Mouse (Mus musculus): ENCODE data around the gene Zbtb20.

Zbtb20 gene

DNA sequence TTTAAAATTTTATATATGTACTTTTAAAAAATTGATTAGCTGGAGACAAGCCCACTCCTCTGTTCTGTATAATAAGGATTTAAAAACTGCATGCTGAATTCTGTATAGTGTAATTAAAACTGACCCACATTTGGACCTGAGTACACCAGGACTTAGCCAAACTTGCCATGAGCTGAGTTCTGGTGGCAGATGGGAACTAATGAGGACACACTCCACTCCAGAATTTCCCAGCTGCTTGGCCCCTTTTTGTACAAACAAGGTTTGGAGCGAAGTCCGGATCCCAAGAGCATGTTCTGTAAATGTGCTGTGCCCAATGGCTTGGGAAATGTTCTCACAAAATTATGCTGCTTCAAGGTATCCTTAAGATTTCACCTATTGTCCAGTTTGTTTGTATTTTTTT, 204.7 kb downstream of the Zbtb20 start:
- no peak for DNase-seq (ENCODE audit: low spot score in 2 of 2)

DNA sequence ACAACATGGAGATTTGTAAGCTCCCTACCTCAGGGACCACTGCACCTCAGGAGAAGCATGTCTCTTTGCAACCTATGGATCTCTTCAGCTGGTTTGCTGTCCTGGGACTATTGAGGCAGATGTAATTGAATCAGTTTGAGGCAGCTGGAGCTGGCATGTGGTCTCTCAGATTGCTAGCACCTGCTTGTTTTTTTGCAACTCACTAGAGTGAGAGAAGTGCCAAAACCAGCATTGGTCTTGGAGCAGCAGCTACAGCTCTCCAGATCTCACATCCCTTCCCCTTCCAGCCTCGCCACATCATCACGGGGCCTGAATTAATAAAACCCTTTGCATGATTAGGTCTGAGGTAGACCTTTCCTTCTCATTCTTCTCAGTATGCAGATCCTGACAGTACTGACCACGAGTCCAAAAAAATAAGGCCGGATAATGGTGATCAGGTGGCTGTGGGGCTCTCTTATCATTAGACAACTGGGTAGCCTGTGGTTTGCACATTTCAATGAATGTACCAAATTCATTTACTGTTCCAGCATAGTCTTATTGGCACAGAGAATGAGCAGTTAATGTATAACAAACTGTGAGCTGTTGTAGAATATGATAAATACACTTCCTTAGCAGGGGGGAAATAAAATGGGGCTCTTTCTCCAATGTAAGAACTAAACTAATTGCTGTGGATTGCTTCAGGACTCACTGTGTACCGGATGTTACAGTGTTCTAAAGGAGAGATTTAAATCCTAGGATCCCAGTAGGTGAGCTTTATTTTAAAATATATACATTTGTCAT, 205.4 kb downstream of the Zbtb20 start:
- no peak for DNase-seq (ENCODE audit: low spot score in 2 of 2)

DNA sequence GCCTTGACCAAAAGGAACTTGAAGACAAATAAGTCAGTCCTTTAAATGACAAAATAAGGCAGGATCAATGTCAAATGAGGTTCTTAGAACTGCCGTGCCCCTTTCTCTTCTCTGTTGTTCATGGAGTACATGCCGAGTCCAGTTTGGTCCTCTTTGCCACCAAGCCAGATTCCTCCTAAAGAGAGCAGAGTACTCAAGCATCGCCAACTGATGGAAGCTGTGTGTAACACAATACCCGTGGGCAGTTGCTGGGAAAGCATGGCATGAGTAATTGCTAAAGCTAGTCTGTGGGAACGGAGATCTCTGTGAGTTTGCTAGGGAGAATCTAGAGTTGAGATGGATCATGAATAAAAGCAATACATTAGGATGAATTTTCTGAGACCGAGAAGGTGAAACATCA, 206.3 kb downstream of the Zbtb20 start:
- DNase-seq (ENCODE audit: low spot score in 2 of 2) = no peak

DNA sequence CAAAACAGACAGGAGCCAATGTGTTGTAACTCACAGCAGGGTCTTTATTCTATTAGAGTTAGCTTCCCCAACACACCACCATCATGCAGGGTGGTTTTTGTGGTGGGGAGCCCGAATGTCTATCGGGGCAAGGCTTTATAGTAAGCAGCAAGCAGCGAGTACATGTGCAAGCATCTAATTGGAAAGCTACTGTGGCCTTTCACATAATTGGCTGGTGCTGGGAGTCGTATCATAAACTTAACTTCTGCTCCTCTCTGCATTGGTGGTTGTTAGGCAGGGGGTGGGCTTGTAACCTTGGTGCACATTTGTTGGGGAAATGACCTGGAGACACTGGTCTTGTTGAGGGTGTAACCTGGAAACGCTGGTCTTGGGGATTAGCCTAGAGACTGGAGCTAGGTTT, 207.1 kb downstream of the Zbtb20 start:
- no peak for DNase-seq (ENCODE audit: low spot score in 2 of 2)

DNA sequence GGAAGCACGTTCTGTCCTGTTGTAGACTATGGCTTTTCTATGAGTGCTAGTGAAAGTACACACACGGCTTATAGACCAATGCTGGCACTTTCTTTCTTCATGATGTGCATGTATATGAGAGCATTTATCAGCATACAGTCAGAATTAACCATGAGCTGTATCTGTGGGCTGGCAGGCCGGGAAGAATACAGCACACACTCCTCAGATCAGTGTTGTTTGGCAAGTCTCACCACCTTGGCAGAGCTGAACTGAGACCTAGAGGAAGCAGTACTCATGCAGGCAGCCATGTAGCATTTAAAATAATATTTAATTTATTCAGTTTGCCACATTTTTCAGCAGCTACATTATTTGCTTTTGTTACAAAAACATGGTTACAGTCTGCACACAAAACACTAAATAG, 214.5 kb downstream of the Zbtb20 start:
- no peak for DNase-seq (ENCODE audit: low spot score in 2 of 2)

DNA sequence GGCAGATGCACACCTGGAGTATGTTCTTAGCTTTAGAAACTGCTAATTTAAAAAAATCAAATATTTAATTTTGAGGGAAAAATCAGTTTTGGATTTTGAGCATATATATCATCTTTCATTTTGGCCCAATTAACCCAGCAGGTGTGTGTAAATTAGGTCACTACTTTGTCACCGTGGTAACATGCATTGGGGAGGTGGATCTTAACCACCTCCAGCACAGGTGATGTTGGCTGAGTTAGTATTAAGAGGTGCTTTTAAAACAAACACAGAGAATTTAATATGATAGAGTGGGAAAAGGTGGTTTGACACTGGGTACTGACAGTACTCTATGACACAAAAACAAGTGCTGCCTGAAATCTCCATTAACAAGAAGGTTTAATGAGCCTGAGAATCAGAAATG, 218.5 kb downstream of the Zbtb20 start:
- no peak for DNase-seq (ENCODE audit: low spot score in 2 of 2)

DNA sequence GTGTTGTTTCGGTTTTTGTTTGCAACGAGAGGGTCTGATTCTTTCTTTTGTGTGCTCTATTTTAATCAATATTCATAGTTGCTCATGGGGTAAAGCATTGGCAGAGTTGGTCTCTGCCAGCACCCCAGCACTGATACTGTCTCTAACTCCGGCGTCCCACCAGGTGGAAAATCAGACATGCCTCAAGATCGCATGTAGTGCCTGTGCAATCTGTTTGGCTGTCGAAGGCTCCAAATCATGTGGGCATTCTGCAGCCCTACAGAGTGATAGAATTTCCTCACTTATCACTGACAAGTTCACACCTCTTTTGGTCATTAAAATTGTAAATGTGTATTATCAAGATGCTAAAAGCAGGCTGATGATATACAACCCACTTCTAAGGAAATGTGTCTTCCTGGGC, 219.1 kb downstream of the Zbtb20 start:
- DNase-seq (ENCODE audit: low spot score in 2 of 2) = no peak

DNA sequence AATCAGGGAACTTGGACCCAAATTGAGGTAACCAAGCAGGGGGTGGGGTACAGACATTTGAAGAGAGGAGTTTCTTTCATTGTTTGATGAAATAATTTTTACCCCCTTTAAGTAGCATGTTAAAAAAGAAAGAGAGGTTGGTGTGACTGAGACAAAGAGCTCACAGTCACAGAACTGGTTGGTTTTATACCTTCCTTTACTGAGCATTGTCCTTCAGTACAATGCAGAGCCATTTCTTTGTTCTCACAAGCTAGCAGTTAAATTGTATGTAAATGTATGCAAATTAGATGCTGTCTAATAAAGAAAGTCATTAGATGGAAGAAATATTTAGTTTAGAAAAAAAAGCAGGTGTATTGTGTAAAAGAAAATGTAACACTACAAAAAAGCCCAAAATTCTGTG, 220.4 kb downstream of the Zbtb20 start:
- DNase-seq (ENCODE audit: low spot score in 2 of 2) = no peak

DNA sequence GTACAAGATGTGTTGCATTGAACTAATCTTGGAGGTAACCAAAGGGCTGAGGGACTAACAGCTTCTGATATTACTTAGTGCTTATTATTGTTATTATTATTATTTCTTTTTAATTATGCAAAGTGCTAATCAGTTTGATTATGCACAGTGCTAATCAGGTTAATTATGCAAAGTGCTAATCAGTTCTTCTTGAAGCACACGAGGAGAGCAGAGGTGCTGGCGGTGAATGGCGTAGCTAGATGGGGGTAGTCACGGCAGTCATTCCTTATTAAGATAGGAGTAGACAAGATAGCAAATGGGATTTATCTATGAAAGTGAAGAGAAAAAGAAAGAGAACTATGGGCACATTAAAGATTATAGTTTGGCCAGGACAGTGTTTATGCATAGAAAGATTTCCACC, 222.5 kb downstream of the Zbtb20 start:
- DNase-seq (ENCODE audit: low spot score in 2 of 2) = no peak

DNA sequence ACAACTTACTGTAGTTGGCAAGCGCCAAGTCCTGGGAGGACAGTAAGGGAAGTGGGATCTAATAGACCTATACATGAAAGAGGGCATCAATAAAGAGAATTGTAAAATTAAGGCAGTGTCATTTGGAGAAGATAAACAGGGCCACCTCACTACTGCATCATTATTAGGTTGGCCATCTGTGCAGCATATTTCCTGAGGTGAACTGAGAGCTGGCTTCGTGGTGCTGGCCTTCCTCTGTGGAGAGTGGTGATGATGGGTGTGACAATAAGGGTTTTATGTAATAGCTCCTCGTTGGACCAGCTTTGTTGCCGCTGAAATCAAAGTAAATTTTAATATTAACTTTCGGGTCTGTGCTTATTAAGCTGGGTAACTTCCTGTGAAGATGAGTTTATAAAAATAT, 223.0 kb downstream of the Zbtb20 start:
- DNase-seq (ENCODE audit: low spot score in 2 of 2) = no peak

DNA sequence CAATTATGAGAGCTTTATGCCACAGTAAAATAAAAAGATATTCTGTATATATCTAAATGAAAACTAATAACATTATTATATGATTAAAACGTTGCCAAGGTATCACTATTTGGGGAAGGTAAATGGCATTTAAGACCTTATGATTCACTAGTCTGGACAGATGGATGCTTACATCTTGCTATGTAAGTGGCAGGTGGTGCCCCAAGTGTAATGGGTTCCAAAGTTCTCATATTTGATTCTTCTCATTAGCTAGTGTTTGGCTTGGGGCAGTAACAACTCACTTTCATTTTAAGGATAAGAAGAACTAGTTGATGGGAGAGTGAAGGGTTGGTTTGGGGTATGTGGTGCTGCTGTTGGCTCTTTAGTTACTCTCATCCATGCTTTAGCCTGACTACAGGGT, 235.6 kb downstream of the Zbtb20 start:
- DNase-seq (ENCODE audit: low spot score in 2 of 2) = no peak

DNA sequence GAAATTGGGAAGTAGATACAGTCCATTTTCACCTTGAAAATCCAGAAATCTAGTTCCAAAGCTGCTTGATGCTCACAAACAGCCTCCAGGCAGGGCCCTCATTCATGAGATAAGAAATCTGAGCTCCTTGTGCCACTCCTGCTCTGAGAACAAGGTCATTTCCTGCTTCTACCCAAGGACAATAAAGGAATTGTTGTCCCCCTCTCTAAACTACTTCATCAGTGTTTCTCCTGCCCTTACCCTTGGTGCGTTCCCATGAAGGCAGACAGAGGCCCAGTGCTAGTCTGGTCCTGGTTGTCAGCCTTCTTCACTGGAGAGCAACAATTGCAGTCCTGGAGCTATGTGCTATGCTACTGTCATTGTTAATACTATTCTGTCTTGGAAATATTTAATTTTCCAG, 238.3 kb downstream of the Zbtb20 start:
- DNase-seq (ENCODE audit: low spot score in 2 of 2) = no peak

DNA sequence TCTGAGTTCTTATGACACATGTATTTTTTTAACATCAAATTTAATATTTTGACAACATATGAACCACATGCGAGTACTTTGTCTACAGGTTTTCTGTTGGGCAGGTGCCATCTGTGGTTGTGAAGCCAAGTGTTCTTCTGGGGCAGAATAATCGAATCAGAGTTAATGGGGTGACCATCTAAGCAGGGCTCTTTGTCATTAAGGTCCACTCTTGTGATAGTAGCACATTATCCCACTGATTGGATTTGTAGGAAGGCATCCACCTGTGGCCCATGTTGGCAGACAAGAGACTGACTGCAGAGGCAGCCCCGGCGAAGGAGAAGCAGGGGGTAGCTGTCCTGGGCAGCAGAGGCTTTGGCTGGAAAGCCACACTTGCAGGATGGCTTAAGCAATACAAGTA, 254.3 kb downstream of the Zbtb20 start:
- DNase-seq (ENCODE audit: low spot score in 2 of 2) = no peak

DNA sequence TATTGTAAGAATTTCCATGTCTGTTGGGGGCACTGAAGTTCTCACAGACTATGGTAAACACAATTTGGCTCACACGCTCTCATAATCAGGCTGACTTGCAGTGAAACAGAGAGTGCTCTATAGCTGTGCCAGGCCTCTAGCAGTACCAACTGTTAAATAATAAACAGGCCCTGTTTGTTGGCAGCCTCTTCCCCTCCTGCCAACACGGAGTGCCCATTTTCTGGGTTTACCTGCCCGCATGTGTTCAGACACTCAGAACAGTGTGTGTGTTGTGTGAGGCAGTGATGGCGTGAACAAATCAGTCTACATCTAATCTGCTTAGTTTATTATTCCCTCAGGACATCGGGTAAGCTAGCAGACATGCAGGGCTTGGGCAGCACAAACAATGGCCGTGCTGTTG, 254.9 kb downstream of the Zbtb20 start:
- no peak for DNase-seq (ENCODE audit: low spot score in 2 of 2)

DNA sequence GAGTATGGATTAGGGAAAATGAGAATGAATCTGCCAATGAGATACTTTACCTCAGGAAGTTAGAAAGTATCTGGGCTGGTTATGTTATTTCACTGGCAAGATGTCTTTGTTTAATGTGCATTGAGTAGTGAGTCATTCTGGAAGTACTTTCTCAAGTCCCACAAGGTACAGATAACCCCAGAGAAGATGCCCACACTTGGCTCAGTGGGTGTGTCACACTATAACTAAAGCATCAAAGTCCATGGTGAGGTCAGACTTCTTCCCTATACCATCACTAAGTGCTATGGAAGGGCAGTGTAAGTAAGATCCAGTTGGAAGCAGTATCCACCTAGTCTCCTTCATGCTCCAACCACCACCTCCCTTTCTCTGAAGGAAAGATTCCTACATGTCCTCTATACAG, 255.4 kb downstream of the Zbtb20 start:
- DNase-seq (ENCODE audit: low spot score in 2 of 2) = no peak

DNA sequence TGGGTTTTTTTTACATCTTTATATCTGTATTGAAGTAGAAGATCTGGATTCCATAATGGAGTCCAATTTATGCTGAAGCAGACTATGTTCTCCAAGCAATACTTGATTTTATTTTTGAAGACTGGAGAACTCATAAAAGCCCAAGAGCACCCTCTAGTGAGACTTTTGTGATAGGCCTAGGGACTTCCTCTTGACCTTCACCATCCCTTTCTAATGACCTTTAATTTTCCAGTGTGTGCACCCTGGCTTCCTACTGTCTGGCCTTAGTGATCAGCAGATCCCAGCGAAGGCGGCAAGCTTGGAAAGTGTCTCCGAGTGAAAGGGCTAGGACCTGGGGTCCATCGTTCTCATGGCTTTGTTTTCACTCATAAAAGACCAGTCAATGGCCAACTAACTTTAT, 292.8 kb downstream of the Zbtb20 start:
- no peak for DNase-seq (ENCODE audit: low spot score in 2 of 2)

DNA sequence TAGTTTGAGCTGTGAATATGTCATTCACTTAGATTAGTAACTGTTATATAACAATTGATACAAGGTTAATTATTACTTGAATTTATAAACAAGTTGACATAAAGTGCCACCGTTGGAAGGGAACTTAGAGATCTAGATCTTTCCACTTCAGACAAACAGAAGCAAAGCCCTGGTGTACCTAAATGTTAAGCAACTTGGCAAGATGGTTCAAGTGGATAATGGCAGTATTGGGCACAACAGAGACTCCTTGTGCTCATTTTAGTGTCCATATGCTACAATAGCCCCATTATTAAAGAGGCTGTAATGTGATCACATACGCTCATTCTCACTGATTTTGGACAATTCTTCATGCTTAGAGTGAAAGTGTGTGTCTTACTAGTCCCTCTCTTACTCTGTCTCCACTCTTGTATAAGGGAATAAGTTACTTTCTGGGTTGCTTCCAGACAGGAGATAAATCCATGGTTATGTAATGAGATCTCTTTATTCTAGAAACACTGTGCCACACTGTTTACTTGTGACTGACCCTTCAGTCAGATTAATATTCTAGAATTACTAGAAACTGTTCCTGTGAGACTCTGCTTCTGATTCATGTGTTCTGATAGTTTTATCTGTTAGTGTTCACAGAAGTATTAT, 293.7 kb downstream of the Zbtb20 start:
- DNase-seq (ENCODE audit: low spot score in 2 of 2) = no peak

DNA sequence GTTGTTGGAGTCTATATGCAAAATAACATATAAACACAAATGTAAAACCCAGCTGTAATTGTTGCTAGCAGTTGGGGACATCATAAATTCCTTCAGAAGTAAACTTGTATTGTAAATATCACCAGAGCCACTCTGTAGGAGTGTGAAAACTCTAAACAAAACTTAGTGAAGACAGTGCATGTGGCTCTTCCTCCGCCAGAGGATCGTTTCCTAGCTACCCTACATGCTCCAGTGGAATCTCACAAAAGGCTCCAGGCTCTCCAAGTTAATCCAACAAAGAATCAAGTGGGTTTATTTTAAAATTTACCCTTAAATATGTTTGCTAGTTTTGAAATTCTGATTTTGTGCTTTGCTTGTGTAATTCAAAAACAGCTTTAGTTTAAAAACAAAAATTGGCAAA, 296.5 kb downstream of the Zbtb20 start:
- no peak for DNase-seq (ENCODE audit: low spot score in 2 of 2)

DNA sequence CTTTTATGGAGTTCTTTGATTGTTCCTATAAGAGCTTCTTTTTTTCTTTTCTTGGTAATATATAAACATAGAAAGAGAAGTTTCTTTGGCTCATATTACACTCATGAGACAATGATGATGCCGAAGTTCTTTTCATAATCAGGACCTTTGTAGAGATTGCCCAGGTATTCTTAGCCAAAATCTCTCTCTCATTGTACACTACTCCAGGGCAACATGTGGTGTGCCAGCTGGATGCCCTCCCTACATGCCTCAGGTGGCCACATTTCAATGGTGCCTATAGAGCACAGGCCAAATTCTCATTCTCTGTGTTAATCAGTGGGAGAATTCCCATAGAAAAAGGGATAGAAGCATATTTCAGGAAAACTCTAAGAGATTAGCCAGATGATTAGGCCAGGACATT, 297.2 kb downstream of the Zbtb20 start:
- DNase-seq (ENCODE audit: low spot score in 2 of 2) = no peak

DNA sequence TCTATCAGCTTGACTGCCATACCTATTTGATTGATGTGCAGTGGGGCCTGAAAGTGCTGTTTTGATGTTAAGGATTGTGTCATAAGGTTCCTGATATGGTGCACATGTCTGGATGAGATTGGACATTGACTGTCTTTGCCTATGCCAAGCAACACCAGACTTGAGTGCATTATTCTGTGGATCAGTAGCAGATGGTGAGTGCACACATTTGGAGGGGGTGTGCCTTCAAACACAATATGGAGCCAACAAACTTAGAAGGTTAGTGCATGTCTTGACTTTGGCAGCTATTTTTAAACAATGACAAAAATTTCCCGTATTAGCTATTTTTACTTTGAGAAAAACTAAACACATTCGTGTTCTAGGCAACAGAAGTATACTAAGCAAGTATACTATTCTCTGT, 299.1 kb downstream of the Zbtb20 start:
- DNase-seq (ENCODE audit: low spot score in 2 of 2) = no peak

DNA sequence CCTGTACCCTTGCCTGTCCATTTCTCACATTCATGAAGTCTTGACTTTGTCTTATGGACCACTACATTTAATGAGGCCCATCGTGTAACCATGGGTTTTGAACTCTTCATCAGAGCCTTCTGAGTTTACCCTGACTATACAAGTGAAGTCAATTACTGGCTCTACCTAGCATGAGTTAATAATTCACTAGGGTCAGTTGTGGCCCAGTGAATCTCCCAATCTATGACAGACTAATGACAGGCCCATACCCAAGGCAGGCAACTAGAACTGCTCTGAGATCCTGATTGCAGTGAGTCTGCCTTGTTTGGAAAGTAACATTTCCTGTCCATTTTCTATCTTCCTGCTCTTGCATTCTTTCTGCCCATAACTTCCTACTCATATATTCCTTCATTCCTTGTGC, 305.4 kb downstream of the Zbtb20 start:
- DNase-seq (ENCODE audit: low spot score in 2 of 2) = no peak

DNA sequence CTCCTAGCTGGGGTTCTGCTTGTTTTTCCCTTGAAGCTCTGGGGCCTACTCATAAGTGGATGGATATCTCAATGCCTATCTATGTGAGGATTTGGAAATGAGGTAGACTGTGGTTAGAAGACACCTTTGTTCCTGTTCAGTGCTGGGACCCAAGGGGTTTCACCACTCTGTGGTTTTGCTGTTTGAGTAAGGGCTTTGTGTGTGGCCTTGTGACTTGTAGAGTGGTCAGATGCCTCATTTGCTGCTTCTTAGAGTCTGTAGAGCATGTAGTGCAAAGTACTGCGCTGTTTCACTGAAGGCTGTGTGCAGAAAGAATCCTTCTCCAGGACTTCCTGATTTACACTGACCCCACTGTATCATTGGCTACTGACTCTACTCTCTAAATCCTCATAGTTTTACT, 314.7 kb downstream of the Zbtb20 start:
- no peak for DNase-seq (ENCODE audit: low spot score in 2 of 2)

DNA sequence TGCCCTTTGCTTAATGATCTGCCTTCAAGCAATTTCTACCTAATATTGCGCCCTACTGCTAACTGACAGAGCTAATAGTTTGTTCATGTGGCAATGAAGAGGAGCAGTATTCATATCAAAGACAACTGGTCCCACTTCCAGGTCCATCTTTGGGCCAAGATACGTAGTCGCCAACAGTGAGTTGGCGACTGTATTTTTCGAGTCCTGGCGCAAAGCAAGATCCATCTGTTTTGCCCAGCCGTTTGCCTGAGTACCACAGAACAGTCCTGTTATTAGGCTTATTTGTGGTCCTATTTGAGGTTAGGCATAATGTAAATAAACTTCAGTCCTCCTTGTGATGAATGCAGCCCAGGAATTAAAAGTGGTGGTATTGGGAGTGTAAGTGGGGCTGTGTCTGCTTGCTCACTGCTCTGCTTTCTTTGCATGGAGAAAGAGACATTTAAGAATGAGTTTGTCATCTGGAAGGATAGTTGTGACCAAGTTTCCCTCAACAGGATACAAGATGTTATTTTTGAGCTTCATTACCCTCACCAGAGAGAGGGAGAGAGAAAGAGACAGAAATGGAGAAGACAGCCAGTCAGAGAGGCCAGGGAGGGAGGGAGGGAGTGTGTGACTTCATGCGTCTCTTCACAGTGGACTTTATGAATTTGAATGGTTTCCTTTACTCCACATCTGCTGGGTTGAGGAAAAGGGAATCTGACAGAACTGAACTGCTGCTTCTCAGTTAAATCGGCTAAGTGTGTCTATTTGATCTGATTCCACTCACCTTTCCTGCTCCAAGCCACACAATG, 315.6 kb downstream of the Zbtb20 start:
- no peak for DNase-seq (ENCODE audit: low spot score in 2 of 2)

Measured in frontal cortex, postnatal 14 days (tissue).